Comparison of ENCODE assay signal across 25 mouse cellular contexts in genomic region chr10:81345162-81345534, GRCm38 (mm10). TPM values are rescaled to one million over a fixed set of nuclear protein-coding genes. Genes with fewer than 3 reads are reported as not detected.
DNase-seq lines count a peak whose midpoint lies in the region; ATAC-seq and TF ChIP-seq lines count a peak whose summit lies in the region.
"Had no signal": no experiment of that assay in that cellular context is flagged by ENCODE, and none has a peak within 500 bp of the region (broad histone marks: within the 10 kb centered on the region; RNA-seq: fewer than 3 reads in every experiment).

No protein-coding gene starts in this region.

- H3K79me2 ChIP-seq in MEL (ENCODE audit: control insufficient read depth, insufficient read depth, low read length, poor library complexity) = peaks cover 4% of the 10 kb centered on the region; the same call in 1 of the 2 replicates

- H3K4me1 ChIP-seq in MEL (ENCODE audit: control insufficient read depth in 1 of 2, insufficient read depth in 2 of 2, low read length in 2 of 2) = peaks cover 8 to 13% of the 10 kb centered on the region in 2 experiments; a peak in 3 of 4 replicates

- ATAC-seq in Patski = peak; percentile 28
- ATAC-seq: forebrain, embryonic 14.5 days; forebrain, postnatal 0 days; hindbrain, embryonic 16.5 days; intestine, embryonic 15.5 days had no signal

- H3K36me3 ChIP-seq in MEL (ENCODE audit: control insufficient read depth in 1 of 2, insufficient read depth in 2 of 2, low read length in 2 of 2) = no peaks in the 10 kb centered on the region; a peak in 1 of 4 replicates
- H3K36me3 ChIP-seq in splenic B cell, adult 2 months (ENCODE audit: control insufficient read depth, insufficient read depth, low read length, poor library complexity, severe bottlenecking) = no peaks in the 10 kb centered on the region; the same call in 1 of the 2 replicates
- H3K36me3 ChIP-seq: hindbrain, embryonic 13.5 days had no signal

- H3K9me3 ChIP-seq in MEL (replicated peaks; ENCODE audit: insufficient read depth, low read length) = no peaks in the 10 kb centered on the region
- H3K9me3 ChIP-seq: embryonic facial prominence, embryonic 10.5 days; embryonic facial prominence, embryonic 13.5 days; heart, embryonic 12.5 days; heart, embryonic 15.5 days; hindbrain, embryonic 10.5 days; hindbrain, embryonic 13.5 days; intestine, embryonic 15.5 days had no signal

- no peak overlapping the region for H3K27ac ChIP-seq in MEL (ENCODE audit: control insufficient read depth, low read depth, low read length)
- H3K27ac ChIP-seq: embryonic facial prominence, embryonic 10.5 days; embryonic facial prominence, embryonic 13.5 days; gastrocnemius, adult 2 months; heart, embryonic 15.5 days; hindbrain, embryonic 10.5 days; hindbrain, embryonic 13.5 days; intestine, embryonic 15.5 days had no signal

- in situ Hi-C loops in Patski (cut with MboI; ENCODE audit: low pct_unique_long_range_greater_than_20kb) = no loop called here

- intact Hi-C loops in left cerebral cortex, postnatal 14 days (cut with DNase I) = loop anchor here (5.0 kb wide), 1 partner anchor 58 kb away; no protein-coding TSS in a partner anchor

- peak in 1 of 2 experiments; percentile 22; a peak in 1 of 4 replicates for TF ChIP-seq EP300 in MEL (IDR thresholded peaks at IDR 0.05; ENCODE audit: low read depth in 1 of 2, low read length in 2 of 2)

- POLR2A ChIA-PET in Patski (lab: Charles Lee) = no interaction called here

- no peak overlapping the region for H3K9ac ChIP-seq in MEL (ENCODE audit: control insufficient read depth, low read depth, low read length, poor library complexity, severe bottlenecking)
- H3K9ac ChIP-seq: embryonic facial prominence, embryonic 13.5 days; forebrain, postnatal 0 days; heart, embryonic 12.5 days; heart, embryonic 15.5 days; hindbrain, embryonic 13.5 days; intestine, embryonic 15.5 days had no signal

- CTCF ChIA-PET in Patski (lab: Charles Lee) = no interaction called here

- TF ChIP-seq POLR2A in MEL (IDR thresholded peaks at IDR 0.05; ENCODE audit: control insufficient read depth in 1 of 2, insufficient read depth in 1 of 2, low read depth in 1 of 2, low read length in 2 of 2, poor library complexity in 1 of 2) = no peak

- no peaks in the 10 kb centered on the region for H3K27me3 ChIP-seq in MEL (ENCODE audit: control insufficient read depth in 1 of 2, insufficient read depth in 2 of 2, low read length in 2 of 2)
- no peaks in the 10 kb centered on the region for H3K27me3 ChIP-seq in Patski
- no peaks in the 10 kb centered on the region for H3K27me3 ChIP-seq in splenic B cell, adult 2 months (ENCODE audit: control insufficient read depth, insufficient read depth, low read length, poor library complexity, severe bottlenecking)

- DNase-seq in cerebellum, adult 9-11 months = peak; percentile 35
- DNase-seq in cerebellum, postnatal 25 days = no peak
- DNase-seq in MEL (ENCODE audit: low read depth, low spot score) = no peak
- peak; percentile 55 for DNase-seq in Patski (ENCODE audit: low read depth, low spot score)
- peak; percentile 54 for DNase-seq in splenic B cell, adult 2 months (ENCODE audit: low read depth, low spot score)
- DNase-seq in embryo, embryonic 10 days (ENCODE audit: low spot score) = no peak
- no peak for DNase-seq in left cerebral cortex, postnatal 14 days (ENCODE audit: low spot score in 2 of 2)
- DNase-seq: adrenal gland, adult 8-10 months; cerebellum, adult 8-10 months; embryo, embryonic 11 days; forebrain, postnatal 0 days; gastrocnemius, adult 2 months; gastrocnemius, postnatal 25 days had no signal

- no peak overlapping the region for H3K4me3 ChIP-seq in MEL (ENCODE audit: control insufficient read depth in 1 of 2, insufficient read depth in 1 of 2, low read depth in 2 of 2, low read length in 2 of 2)
- H3K4me3 ChIP-seq: embryonic facial prominence, embryonic 10.5 days; erythroblast, embryonic 14.5 days; gastrocnemius, adult 2 months; heart, embryonic 12.5 days; heart, embryonic 15.5 days; hindbrain, embryonic 10.5 days; hindbrain, embryonic 13.5 days; intestine, embryonic 15.5 days had no signal

- no peak for TF ChIP-seq RAD21 in MEL (IDR thresholded peaks at IDR 0.05; ENCODE audit: low read depth, low read length)

- no peak for TF ChIP-seq CTCF in MEL (IDR thresholded peaks at IDR 0.05 in 2 of 3, conservative IDR thresholded peaks at IDR 0.05 in 1 of 3; ENCODE audit: control insufficient read depth in 1 of 3, insufficient read depth in 1 of 3, low read depth in 2 of 3, low read length in 3 of 3, poor library complexity in 1 of 3, severe bottlenecking in 1 of 3)
- TF ChIP-seq CTCF in Patski (IDR thresholded peaks at IDR 0.05) = no peak

TF ChIP-seq in MEL, 35 proteins besides CTCF, POLR2A, EP300 and RAD21:
- peak; percentile 8; the same call in 1 of the 2 replicates for TF ChIP-seq ETS1 (IDR thresholded peaks at IDR 0.05; ENCODE audit: low read depth, low read length)
- TF ChIP-seq TBP (IDR thresholded peaks at IDR 0.05; ENCODE audit: low read depth, low read length) = no peak
TF ChIP-seq in MEL: peak in this region for 1.

RNA-seq across cellular contexts. Expression of gene Gipc3, which starts 2.1 kb away (rescaled TPM):
- total RNA-seq in MEL (2012; rRNA removed) = not detected in 2 replicates
- polyA plus RNA-seq in MEL (2012; ENCODE audit: insufficient read depth in 1 of 2, insufficient read length in 2 of 2, low read depth in 1 of 2, low replicate concordance in 2 of 2, missing spikeins in 1 of 2) = not detected
- polyA plus RNA-seq in Patski (2021) = 0.46 TPM
- total RNA-seq in left cerebral cortex, postnatal 14 days (2021) = under 1 TPM; 0.51 to 0.97 TPM
- total RNA-seq: common myeloid progenitor, adult 5-6 weeks; forebrain, postnatal 0 days had no signal
- polyA plus RNA-seq: activated CD4-positive, CD25-positive, alpha-beta regulatory T cell, adult 4 months; embryonic facial prominence, embryonic 10.5 days; forebrain, embryonic 14.5 days; forebrain, postnatal 0 days; heart, embryonic 12.5 days; heart, embryonic 15.5 days; hindbrain, embryonic 10.5 days; hindbrain, embryonic 13.5 days; hindbrain, embryonic 16.5 days; intestine, embryonic 15.5 days had no signal

RNA-seq across cellular contexts. Expression of gene Hmg20b, which starts 5.1 kb away (rescaled TPM):
- total RNA-seq in MEL (2012; rRNA removed) = 22.8 and 27.0 TPM in 2 replicates
- polyA plus RNA-seq in MEL (2012; ENCODE audit: insufficient read depth in 1 of 2, insufficient read length in 2 of 2, low read depth in 1 of 2, low replicate concordance in 2 of 2, missing spikeins in 1 of 2) = 10 to 100 TPM in 1 of 2 experiments, not detected in 1; 92.7 TPM
- polyA plus RNA-seq in Patski (2021) = 118 TPM
- 10 to 100 TPM; 21.4 to 23.3 TPM for total RNA-seq in left cerebral cortex, postnatal 14 days (2021)

RNA-seq across cellular contexts. Expression of gene Mfsd12, which starts 12.1 kb away (rescaled TPM):
- 17.9 and 29.0 TPM in 2 replicates for total RNA-seq in MEL (2012; rRNA removed)
- polyA plus RNA-seq in MEL (2012; ENCODE audit: insufficient read depth in 1 of 2, insufficient read length in 2 of 2, low read depth in 1 of 2, low replicate concordance in 2 of 2, missing spikeins in 1 of 2) = 10 to 100 TPM in 1 of 2 experiments, not detected in 1; 22.5 TPM
- polyA plus RNA-seq in Patski (2021) = 23.9 TPM
- 10 to 100 TPM; 37.8 to 38.9 TPM for total RNA-seq in left cerebral cortex, postnatal 14 days (2021)

RNA-seq across cellular contexts. Expression of gene Tbxa2r, which starts 16.6 kb away (rescaled TPM):
- 0.13 TPM in 1 of 2 replicates, not detected in the other for total RNA-seq in MEL (2012; rRNA removed)
- polyA plus RNA-seq in MEL (2012; ENCODE audit: insufficient read depth in 1 of 2, insufficient read length in 2 of 2, low read depth in 1 of 2, low replicate concordance in 2 of 2, missing spikeins in 1 of 2) (under 1 TPM in 1 of 2 experiments, not detected in 1; 0.31 TPM), Patski (2021) (not detected)
- total RNA-seq in left cerebral cortex, postnatal 14 days (2021) = 1 to 10 TPM; 1.3 to 1.5 TPM

RNA-seq across cellular contexts. Expression of gene 4930404N11Rik, which starts 20.5 kb away (rescaled TPM):
- total RNA-seq in MEL (2012; rRNA removed) = 6.7 and 12.1 TPM in 2 replicates
- 1 to 10 TPM in 1 of 2 experiments, not detected in 1; 3.1 TPM for polyA plus RNA-seq in MEL (2012; ENCODE audit: insufficient read depth in 1 of 2, insufficient read length in 2 of 2, low read depth in 1 of 2, low replicate concordance in 2 of 2, missing spikeins in 1 of 2)
- 2.7 TPM for polyA plus RNA-seq in Patski (2021)
- 1 to 10 TPM in 1 of 2 experiments, under 1 TPM in 1; 0.93 to 1.3 TPM for total RNA-seq in left cerebral cortex, postnatal 14 days (2021)
- total RNA-seq: forebrain, postnatal 0 days had no signal
- polyA plus RNA-seq: forebrain, embryonic 14.5 days had no signal

Comparison
In these comparisons a context has a peak if more than half of its experiments do, and no peak if none do; other contexts are left out.
1. DNase-seq: peak in cerebellum, adult 9-11 months (single experiment), Patski (single experiment) and splenic B cell, adult 2 months (single experiment); none in cerebellum, postnatal 25 days (0 of 2), MEL (single experiment), embryo, embryonic 10 days (single experiment) and left cerebral cortex, postnatal 14 days (0 of 2).